Comparison of ENCODE assay signal across 15 mouse cellular contexts in genomic region chr14:45824601-45825000, GRCm38 (mm10).
DNase-seq lines count a peak whose midpoint lies in the region.
"Had no signal": no experiment of that assay in that cellular context is flagged by ENCODE, and none has a peak within 500 bp of the region (broad histone marks: within the 10 kb centered on the region; RNA-seq: fewer than 3 reads in every experiment).

No protein-coding gene starts in this region.

- DNase-seq in embryo, embryonic 10 days (ENCODE audit: low spot score) = peak; percentile 25
- no peak for DNase-seq in embryo, embryonic 9.5 days (ENCODE audit: extremely low spot score)
- peak; percentile 13 to 24 for DNase-seq in kidney, postnatal 4 days
- DNase-seq in kidney, adult 9 months = no peak
- DNase-seq in retina, postnatal 1 day = peak; percentile 2
- DNase-seq in retina, embryonic 14.5 days (ENCODE audit: low spot score) = no peak
- no peak for DNase-seq in ovary, postnatal 14 days (ENCODE audit: low spot score)
- no peak for DNase-seq in adrenal gland, postnatal 25 days
- DNase-seq: cerebellum, adult 9-11 months; gastrocnemius, postnatal 10 days; heart, postnatal 36 days; kidney, adult 11 months; kidney, postnatal 25 days; right cerebral cortex, postnatal 4 days; thymus, postnatal 36 days had no signal

Comparison
In these comparisons a context has a peak if more than half of its experiments do, and no peak if none do; other contexts are left out.
1. DNase-seq: peak in embryo, embryonic 10 days (single experiment), kidney, postnatal 4 days (2 of 2) and retina, postnatal 1 day (single experiment); none in embryo, embryonic 9.5 days (single experiment), kidney, adult 9 months (single experiment), retina, embryonic 14.5 days (single experiment), ovary, postnatal 14 days (single experiment) and adrenal gland, postnatal 25 days (single experiment).